Mouse (Mus musculus) T-helper 1 cell (primary cell): ENCODE measurements at regions not wholly inside any gene's neighbourhood (a gene's known extent, or its start where the extent isn't known, plus 50 kb on each side); places are given as distances from the start of the nearest gene placed in this dataset.

Source experiments
- in situ Hi-C: fragments of 300-600 bp; cut with MboI, MseI; formaldehyde crosslinking; loops from one replicate; pipeline ENCODE4 v1.15.1; 2025; ENCODE audit warnings: high pct_unique_total_duplicates

- in situ Hi-C loops, result no loop called here
Observed at GRCm38 (mm10) chr9:27694805-27695593, 95.6 kb upstream of the Opcml start.

GRCm38 (mm10) chr9:27701559-27701958 is 89.0 kb upstream of the Opcml start:
- in situ Hi-C loops, result no loop called here

GRCm38 (mm10) chr9:27702140-27702539 is 88.4 kb upstream of the Opcml start:
- in situ Hi-C loops, result no loop called here

GRCm38 (mm10) chr9:27704001-27704400 is 86.6 kb upstream of the Opcml start:
- in situ Hi-C loops, result no loop called here

DNA sequence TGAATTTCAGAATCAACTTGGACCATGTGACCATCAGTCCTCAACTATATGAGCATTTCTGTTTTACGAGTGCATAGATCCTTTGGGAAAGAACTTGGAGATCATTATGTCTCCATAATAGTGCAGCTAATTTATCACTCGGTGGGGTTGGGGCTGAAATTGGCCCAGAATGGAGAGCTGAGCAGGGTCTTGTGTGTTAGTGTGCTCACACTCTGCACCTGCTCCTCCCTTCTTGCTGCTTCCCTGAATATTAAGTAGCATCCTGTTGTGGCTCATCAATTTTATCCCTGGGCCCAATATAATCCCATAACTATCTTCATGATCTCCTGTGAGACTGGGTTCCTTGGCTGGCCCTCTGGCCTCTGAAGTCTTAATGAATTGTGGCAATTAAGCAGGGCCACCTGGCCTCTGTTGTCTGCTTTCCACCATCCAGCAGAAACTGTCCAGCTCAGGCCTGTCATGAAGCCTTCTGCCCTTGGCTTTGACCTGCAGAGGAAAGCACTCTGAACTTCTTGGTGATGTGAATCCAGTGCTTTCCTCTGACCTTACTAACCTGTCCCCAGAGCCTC is 66.7 kb upstream of the Opcml start:
- in situ Hi-C loops, result no loop called here

- in situ Hi-C loops, result no loop called here
Observed at GRCm38 (mm10) chr9:27724576-27724975, 66.0 kb upstream of the Opcml start.

GRCm38 (mm10) chr9:27728652-27729557 is 61.7 kb upstream of the Opcml start:
- in situ Hi-C loops, result no loop called here

GRCm38 (mm10) chr9:27729558-27729889 is 61.1 kb upstream of the Opcml start:
- in situ Hi-C loops, result no loop called here

DNA sequence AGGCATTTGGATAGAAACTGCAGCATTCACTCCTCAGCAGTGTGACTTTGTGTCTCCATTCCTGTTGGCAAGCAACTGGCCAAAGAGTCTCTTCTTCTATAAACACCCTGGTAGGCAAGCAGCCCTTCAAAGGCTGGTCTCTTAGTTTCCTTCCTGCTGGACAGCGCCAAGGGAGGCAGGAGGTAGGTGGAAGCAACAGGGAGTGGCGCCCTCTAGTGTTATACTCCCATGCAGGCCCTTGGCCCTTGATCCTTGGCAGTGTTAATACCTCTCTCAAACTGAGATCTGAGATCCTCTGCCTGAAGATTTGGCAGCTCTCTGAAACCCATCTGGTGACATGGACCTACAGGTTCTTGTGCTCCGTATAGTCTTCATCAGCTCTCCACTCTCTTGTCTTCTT is 51.3 kb upstream of the Opcml start:
- in situ Hi-C loops, result no loop called here
